Mouse (Mus musculus) Muller cell, postnatal 12 days (primary cell): ENCODE measurements around the gene Abhd6.

Source experiments
- DNase-seq: peaks from one replicate; pipeline ENCODE4 v3.0.0-alpha.2; 2015; ENCODE audit errors: inconsistent ontology term

Abhd6 gene

DNA sequence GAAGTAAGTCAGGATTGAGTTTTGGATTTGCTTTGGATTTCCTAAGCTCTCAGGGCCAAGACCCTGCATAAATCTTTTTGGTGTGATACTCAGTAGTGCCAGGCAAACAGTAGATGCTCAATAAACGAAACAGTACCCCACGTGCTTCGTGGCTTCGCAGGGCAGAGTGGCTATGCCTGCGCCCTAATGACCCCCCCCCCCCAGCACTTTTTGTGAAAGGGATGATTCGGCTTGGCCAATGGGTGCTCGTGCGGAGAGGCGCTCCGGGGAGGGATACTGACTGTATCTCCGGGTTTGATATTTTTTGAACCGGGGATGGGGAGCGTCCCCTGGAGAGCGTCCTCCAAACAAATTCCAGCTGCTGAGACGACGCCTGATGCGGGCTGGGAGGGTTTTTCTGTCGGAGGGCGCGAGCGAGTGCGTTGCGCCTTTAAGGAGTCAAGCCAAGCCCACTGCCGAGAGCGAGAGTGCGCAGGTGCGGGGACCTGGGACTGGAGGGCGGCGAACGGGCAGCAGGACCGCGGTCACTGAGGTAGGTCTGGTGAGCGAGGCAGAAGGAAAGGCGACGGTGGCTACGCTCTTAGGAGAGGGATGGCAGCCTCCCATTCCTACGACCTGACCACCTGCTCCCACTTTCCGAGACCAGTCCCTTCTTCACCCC, at the start of gene Abhd6:
TSS of gene Abhd6 (plus strand) at position 471 of the 661 bp plus-strand sequence.
- peak; percentile 86 for DNase-seq

DNA sequence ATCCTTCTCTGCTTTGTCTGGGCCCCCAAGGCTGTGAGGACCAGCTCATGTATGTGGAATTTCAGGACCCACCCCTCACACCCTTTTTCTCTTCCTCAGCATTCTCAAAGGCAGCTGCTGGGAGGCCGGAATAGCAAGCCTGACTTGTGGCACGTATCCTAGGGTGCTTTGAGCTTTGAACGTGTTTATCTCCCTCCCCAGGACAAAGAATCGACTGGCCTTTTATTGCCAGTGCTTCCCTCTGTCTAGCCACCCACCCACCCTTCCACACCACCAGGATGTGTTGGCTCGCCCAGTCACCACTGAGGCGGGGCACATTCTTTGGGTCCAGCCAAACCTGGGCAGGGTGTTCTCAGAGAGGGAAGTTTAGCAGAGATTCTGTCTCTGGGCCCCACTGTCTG, 48.6 kb upstream of the Abhd6 start:
- DNase-seq, result peak; percentile 90

DNA sequence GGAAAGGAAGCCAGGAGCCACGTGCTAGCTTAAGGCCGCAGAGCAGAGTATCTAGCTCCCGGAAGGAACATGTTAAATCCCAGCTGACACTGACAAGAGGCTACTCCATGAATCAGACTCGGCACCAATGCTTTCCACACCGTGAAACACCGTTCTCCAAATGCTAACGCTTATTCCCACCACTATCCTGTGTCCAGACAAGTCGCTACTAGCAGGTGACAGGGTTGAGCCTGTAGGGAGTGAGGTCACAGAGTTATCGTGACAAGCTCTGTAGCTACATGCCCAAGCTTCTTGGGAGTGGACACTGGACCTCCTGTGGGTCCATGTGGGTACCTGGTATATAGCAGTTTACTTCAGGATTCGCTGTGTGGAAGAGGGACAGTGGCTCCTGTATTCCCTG, 46.3 kb upstream of the Abhd6 start:
- no peak for DNase-seq

DNA sequence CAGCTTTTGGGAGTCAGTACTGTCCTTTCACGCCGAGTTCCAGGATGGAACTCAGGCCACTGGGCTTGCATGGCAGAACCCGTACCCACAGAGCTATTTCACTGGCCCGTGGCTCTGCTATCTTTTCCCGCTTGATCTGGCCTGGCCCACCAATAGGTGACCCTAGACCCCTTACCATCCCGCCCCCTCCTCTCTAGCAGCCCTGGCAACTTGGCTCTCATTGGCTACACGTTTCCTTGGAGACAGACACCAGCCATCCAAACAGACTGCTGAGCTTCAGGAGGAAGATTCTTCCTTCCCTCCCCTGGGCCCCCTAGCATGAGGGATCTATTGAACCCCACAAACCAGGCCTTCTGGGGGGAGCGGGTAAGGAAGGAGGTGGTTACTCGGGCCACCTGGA, 45.7 kb upstream of the Abhd6 start, which contains the start of gene Gm45521:
TSS of gene Gm45521 (plus strand) at position 240 of the 400 bp plus-strand sequence.
- DNase-seq, result no peak

DNA sequence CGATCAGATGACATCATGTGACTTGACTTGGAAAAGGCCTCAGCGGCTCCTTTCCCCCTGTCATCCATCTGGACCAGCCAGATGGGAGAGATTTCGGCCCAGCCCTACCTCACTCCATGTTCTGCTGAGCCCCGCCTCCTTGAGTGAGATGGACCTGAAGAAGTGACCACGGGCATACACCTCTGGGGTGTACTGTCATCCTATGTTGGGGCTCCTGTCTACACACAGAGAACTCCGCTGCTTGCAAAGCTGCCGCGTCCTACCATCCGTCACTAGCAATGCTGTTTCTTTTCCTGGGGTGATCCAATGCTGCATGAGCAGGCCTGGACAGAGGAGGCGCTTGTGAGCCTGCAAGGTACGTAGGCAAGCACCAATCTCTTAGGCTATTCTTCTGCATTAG, 42.1 kb upstream of the Abhd6 start:
- no peak for DNase-seq

DNA sequence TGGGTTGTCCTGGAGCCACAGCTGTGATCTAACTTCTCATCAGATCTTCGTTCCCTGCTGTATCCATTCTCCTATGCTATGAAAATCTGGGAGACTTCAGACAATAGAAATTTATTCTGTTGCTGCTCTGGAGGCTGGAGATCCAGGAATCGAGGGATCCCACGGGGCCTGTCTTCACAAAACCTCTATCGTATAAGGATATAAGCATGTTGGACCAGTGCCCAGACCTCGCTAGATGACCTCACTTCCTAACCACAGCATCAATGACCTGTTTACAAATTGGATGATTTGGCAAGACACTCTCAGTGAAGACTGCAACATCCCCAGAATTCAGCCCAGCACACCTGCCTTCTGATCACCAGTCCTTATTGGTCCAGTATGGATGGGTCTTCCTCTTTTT, 41.0 kb upstream of the Abhd6 start:
- peak; percentile 72 for DNase-seq

DNA sequence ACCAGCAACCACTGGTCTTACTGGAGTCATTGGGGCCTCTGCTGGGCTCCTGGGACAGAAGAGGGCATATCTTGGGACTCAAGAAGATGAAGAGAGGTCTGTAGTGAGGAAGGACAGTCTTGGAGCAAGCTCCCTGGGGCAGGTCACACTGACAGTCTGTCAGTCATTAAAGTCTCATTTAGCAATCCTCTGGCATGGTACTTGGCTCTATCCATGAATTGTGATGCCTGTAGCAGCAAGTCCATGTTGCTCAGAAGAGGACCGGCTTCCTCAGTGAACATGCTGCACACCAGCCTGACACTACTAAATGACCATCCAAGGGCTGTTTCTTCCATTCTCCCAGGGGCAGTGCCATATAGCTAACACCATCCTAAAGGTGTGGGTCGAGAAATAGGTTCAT, 40.1 kb upstream of the Abhd6 start:
- no peak for DNase-seq

DNA sequence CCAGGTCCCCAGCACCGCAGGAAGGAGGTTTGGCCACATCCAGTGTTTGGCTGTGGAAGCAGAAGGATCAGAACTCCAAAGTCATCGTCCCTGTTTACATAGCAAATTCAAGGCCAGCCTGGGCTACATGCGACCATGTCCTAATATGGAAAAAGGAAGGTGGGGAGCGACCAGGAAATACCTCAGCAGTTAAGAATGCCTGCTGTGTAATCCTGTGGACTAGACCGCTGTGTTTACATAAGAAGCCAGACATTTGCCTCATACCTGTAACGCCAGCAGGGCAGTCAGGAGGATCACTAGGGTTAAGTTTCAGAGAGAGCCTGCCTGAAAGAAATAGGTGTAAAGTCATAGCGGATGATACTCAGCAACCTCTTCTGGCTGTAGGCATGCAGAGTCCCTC, 39.5 kb upstream of the Abhd6 start:
- no peak for DNase-seq

DNA sequence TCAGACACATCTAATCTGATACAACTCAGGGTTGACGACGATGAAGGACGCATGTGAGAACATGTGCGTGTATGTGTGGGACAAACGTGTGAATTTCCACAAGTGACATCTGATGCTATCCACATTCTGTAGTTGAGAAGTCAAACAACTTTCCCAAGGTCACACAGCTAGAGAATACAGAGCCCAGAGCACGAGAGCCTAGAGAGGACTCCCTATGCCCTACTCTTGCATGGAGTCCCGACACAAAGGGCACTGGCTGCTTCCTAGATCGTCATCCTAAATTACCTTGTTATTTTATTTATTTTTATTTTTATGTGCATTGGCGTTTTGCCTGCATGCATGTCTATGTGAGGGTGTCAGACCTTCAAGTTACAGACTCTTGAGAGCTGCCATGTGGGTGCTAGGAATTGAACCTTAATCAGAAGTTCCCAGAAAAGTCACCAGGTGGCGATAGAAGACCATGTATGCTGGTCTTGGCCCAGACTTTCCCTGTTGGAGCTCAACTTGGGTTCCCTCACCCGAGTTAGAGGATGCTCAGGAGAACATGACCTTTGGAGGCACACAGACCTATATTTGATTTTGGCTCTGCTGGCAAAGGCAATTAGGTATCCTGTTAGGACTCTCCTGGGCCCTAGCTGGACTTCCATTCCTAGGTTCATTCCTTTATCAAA, 38.3 kb upstream of the Abhd6 start:
- peak; percentile 53 for DNase-seq

DNA sequence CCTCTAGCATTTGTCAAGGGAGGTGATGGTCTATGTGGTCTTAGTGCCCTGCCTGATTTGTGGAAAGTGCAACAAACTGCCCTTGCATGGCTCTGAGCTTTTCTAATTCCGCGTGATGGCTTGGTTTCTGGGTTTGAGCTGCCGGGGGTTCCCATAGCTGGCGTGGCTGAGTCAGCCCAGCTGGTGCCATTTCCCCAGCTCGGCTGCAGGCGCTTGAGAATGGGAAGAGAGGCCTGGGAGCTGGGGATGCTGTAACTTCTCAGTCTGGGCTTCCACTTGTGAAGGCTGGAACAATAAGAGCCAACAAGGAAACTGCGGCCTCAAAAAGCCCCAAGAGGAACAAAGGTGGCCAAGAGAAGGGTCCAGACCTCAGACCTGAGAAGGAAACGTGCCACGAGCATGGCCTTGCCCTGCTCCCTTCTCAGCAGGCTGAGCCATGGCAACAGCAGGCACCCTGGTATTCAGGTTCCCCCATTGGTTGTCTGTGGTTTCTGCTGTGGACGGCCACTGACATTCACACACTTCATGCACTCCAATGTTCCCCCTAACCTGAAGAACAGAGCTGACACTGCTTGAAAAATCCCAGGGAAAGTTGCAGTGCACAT, 30.7 kb upstream of the Abhd6 start:
- no peak for DNase-seq

DNA sequence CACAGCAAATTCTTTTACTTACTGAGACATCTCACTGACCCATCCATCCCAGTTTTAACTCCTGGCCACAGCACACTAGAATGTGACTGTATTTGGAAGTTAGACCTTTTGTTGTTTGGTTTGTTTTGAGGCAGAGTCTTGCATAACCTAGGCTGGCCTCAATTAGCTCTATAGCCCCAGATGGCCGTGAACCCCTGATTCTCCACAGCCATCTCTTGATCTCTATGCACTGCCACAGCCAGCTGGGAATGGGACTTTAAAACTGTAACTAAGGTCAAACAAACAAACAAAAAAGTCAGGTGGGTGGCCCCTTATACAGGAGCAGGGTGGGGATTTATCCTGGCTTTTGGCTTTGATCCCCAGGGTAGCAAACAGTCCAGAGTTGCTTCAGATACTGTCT, 28.1 kb upstream of the Abhd6 start:
- no peak for DNase-seq

DNA sequence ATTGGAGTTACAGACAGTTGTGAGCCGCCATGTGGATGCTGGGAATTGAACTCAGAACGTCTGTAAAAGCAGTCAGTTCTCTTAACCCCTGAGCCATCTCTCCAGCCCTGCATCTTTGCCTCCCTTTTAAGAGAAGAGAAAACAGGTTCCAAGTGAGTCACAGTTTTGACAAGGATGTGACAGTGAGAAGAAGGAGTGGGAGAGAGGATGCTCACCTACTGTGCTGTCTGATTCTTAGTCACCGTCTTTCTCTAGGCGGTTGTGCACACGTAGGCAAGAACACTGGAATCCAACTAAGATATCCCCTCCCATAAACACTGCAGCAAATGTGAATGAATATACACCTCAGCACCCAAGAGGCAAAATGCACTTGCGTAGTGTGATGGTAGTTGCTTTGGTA, 27.5 kb upstream of the Abhd6 start:
- no peak for DNase-seq

DNA sequence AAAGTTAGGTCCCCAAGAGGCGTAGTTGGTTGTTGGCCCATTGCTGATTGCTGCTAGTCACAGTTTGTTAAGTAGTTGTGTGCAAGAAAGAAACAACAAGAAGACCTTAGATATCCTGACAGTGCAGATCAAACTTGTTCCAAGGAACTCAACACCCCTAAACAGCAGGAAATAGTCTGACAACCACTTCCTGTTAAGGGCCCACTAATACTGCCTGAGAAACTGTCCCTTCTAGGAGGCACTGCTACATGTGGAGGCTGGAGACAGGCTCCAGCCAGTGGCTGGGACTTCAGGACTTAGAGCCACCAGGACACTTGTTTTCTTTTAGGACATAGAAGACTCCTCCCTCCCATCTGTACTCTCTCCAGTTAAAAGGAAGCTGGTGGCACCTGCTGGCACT, 25.2 kb upstream of the Abhd6 start:
- no peak for DNase-seq

DNA sequence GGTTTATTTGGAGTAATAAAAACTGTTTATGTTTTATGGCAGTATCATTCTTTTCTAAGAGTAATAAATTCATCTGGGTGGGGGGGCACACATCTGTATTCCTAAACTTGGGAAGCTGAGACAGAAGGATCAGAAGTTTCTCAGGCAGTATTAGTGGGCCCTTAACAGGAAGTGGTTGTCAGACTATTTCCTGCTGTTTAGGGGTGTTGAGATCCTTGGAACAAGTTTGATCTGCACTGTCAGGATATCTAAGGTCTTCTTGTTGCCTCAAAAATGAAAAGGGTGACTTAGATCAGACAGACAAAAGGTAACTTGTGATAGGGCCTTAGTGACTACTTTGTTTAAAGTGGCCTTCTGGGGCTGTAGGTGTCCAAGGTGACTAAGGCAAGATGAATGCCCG, 24.5 kb upstream of the Abhd6 start:
- DNase-seq, result no peak

DNA sequence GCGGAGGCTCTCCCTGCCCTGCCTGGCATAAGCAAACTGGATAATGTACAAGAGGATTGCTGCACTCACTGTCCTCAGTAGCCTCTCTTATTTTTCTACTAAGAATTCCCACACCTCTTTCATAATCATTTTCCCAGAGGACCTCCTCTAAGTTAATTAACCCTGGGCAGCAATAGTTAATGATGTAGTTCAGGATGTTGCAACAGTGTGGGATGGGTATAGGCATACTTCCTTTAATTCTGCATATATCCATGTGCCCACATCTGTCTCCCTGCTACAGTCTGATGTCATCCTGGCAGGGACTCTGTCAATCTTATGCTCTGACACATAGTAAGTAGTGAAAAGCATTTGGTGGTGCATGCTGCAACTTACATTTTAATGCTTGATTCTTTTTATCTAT, 21.5 kb upstream of the Abhd6 start:
- no peak for DNase-seq

DNA sequence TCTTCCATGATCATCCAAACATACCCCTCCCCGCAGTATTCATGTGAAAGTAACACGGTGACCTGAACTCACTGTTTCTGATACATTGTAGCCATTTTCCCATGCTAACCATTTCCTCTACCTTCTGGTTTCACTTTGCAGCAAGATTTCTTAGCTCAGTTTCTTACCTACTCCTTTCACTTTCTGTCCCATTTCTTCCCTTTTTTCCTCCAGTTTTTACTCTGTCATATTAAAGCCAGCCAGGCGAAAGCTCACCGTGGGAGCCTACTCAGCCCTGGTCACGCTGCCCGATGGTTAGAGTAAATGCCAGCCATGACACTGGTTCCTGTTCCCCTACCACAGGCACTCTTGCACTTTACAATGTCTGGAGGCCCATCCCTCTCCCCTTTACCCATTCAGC, 15.8 kb upstream of the Abhd6 start:
- no peak for DNase-seq

DNA sequence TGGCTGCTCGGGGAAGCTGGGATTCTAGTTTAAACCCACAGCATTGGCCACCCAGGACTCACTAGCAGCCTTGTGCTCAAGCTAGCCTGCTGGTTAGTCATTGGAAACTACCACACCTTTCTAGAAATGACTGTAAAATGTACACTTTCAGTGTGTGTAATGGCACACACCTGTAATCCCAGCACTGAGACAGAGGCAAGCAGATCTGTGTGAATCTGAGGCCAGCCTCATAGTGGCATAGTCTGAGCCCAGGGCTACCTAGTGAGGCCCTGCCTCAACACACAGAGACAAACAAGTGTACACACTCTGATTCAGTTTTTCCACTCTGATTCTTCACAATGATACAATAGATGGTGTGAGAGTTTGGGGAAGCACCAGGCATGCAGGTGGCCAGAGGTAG, 13.3 kb upstream of the Abhd6 start:
- no peak for DNase-seq

DNA sequence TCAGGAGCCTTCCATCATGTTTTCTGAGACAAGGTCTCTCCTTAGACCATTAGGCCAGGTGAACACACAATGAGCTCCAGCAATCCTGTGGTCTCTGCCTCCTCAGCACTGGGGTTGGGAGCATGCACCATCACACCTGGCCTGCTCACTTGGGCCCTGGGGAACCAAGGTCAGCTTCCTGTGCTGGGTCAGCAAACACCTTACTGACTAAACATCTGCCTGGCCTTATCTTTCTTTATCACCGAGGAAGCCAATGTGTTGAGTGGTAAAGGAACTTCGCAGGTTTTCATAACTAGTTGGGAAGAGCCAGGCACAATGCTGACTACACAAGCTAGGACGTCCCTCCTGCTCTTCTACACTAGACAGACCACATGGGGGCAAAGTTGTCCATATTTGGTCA, 12.7 kb upstream of the Abhd6 start:
- no peak for DNase-seq

DNA sequence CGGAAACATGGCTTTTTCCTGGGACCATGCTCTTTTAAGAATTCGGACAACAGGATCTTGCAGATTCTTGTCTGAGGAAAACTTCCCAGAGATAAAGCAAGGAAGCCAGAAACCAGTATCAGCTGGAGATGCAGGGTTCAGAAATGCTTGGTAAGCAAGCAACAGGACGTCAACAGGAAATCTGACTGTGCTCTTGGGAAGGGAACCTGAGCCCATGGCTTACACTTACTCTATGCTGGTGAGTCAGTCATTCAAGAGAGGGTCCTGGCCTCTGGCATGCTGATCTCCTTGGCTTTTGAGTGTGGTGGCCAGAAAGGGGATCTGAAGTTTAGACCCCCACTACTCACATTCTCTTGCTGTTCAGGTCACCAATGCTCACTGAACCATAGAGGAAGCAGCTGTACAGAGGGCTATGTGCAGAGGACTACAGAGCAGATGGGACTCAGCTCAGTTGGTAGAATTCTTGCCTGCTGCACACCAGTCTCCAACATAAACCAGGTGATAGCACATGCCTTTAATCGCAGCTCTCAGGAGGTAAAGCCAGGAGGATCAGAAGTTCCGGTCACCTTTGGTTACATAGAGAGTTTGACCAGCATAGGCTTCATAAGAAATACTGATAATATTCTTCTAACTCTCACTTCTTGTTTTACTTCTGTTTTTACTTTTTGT, 11.5 kb upstream of the Abhd6 start:
- no peak for DNase-seq

DNA sequence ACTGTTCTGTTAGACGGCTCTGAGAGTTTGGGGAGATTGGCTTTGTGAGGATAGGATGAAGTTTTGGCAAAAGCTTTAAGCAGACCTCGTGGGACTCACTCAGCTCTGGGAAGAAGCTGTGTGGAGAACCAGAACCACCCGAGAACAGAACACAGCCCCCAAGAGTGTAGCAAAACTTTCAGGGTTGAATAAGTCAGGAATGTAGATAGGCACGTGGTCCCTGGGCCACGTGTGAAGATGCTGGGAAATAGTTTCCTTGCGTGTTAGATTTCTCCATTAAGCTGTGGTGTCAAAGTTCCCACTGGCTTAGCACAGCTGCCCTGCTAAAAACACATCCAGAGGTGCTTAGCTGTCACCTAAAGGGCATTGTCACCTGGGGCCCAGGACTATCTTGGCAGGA, 10.5 kb upstream of the Abhd6 start:
- no peak for DNase-seq

DNA sequence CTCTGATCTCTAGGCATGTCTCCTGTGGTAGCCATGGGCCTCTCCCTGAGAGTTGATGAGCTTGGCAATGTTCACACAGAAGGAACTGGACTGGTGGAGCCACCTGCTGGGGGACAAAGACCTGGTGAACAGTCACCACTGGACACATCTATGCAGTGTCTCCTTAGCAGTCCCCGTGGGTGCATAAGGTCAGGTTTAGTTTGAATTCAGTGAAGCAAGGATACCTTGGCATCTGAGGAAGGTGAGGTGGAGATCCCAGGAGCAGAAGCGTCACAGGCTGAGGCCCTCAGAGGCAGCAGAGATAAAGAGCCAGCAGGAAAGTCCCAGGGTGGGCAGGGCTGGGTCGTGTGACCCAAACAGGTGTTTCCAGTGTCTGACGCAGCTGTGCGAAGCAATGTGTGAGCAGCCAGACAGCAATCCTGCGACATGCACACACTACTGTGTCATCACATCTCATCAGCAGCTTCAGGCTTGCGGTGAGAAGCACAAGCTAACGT, 8.4 kb upstream of the Abhd6 start, which contains the start of gene Dnase1l3:
TSS of gene Dnase1l3 (minus strand) at position 303 of the 497 bp plus-strand sequence.
- DNase-seq, result no peak

DNA sequence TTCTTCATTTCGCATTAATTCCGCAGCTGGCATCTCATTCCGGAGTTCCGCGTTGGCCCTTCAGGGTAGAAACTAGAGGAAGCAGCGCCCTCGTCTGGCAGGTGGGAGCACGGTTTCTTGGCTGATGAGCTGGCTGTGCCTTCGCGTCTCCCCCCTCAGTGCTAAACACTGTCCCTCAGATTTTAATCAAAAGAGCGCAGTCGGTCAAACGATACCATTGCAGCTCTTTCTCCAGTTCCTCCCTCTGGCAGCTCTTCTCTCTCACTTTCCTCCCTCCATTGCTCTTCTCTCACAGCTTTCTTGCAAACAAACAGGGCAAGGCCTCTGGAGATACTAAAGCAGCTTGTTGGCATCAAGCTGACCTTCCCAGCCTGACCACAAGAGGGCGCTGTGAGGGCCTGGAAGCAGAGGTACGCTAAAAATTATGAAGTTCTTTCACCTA, 5.4 kb upstream of the Abhd6 start:
- DNase-seq, result peak; percentile 83
